Mouse (Mus musculus) cortical plate, adult 2 months (tissue): ENCODE results near the gene BC055324.

ENCODE experiments used
- CTCF ChIP-seq: fragments of 200-500 bp; IDR thresholded peaks from 2 replicates; pipeline ENCODE4 v1.5.1; 2011; ENCODE audit warnings: mild to moderate bottlenecking, control low read depth, low read length; ENCODE audit not compliant: insufficient read depth; ENCODE audit errors: extremely low read depth
- POLR2A ChIP-seq: fragments of 200-500 bp; IDR thresholded peaks from 2 replicates; pipeline ENCODE4 v1.6.1; 2011; ENCODE audit warnings: mild to moderate bottlenecking, low read length, control low read depth; ENCODE audit not compliant: insufficient read depth; ENCODE audit errors: extremely low read depth

GRCm38 (mm10) chr1:163931801-163932200 is 62.8 kb downstream of the BC055324 start:
- TF ChIP-seq CTCF (no peak), POLR2A (no peak)
